In the genomic region with DNA sequence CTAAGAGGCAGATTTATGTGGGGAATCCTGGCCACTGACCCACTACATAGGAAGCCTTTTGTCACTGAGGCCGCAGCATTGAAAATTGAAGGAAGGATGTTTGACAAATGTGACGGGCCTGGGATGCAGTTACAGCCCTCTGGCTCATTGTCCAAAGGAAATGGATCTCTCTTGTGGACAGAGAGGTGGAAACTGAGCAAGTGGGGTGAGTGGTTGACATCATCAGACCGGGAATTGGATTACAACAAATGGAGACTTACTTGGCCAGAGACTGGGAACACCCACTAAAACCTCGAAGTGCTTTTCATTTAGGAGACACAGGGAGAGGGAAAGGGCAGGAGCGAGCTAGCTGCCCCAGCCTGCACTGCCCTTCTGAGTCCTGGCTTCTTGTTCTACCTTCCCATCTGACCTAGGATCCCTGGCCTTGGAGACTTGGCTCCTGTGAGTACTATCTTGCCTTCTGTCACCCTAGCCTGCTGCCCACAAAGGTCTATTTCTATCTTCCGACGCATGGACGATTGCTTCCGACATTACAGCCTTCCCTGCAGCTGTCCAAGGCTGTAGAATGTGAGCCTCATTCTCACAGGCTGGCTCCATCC, we compare ENCODE assay signal across 8 mouse cellular contexts. TPM values are rescaled to one million over a fixed set of nuclear protein-coding genes. Genes with fewer than 3 reads are reported as not detected.
A peak's percentile ranks its signal among the peaks of the same experiment; 100 is the strongest.
DNase-seq lines count a peak whose midpoint lies in the region; ATAC-seq and TF ChIP-seq lines count a peak whose summit lies in the region.

No protein-coding gene starts in this region.

- no peaks in the 10 kb centered on the region for H3K27me3 ChIP-seq in liver, adult 2 months (ENCODE audit: control insufficient read depth, insufficient read depth, low read length)
- H3K27me3 ChIP-seq in kidney, embryonic 16.5 days (ENCODE audit: insufficient read depth, low read length): no peaks in the 10 kb centered on the region
- no peaks in the 10 kb centered on the region for H3K27me3 ChIP-seq in neural tube, embryonic 12.5 days (replicated peaks)

- peak; percentile 26 for DNase-seq in liver, adult 2 months (ENCODE audit: extremely low read depth, low read depth, low spot score)
- DNase-seq in liver: no peak
- no peak for DNase-seq in urinary bladder, postnatal 4 days (ENCODE audit: low spot score in 2 of 2)
- DNase-seq in adrenal gland, adult 18-20 months (ENCODE audit: low spot score in 2 of 2): no peak
- no peak for DNase-seq in testis, postnatal 14 days (ENCODE audit: low spot score)

- H3K4me1 ChIP-seq in liver, adult 2 months (ENCODE audit: control insufficient read depth, insufficient read depth, low read length): no peaks in the 10 kb centered on the region; the same call in 1 of the 2 replicates
- H3K4me1 ChIP-seq in embryonic fibroblast, embryonic 13.5 days (ENCODE audit: control insufficient read depth, insufficient read depth, low read length): peaks cover 15% of the 10 kb centered on the region
- peaks cover 65% of the 10 kb centered on the region for H3K4me1 ChIP-seq in kidney, embryonic 16.5 days (ENCODE audit: insufficient read depth, low read length)
- H3K4me1 ChIP-seq in neural tube, embryonic 12.5 days: peaks cover 28% of the 10 kb centered on the region

- H3K79me2 ChIP-seq in liver, adult 2 months (ENCODE audit: control insufficient read depth, insufficient read depth, low read length): peaks cover 25% of the 10 kb centered on the region

- H3K9me3 ChIP-seq in kidney, embryonic 16.5 days (ENCODE audit: low read length): no peaks in the 10 kb centered on the region
- no peaks in the 10 kb centered on the region for H3K9me3 ChIP-seq in neural tube, embryonic 12.5 days

- ATAC-seq in kidney, embryonic 16.5 days (ENCODE audit: low FRiP score, low TSS enrichment): peak; percentile 47
- no peak for ATAC-seq in neural tube, embryonic 12.5 days (ENCODE audit: low FRiP score, low read depth)

- peak overlapping the region; percentile 38; the same call in 1 of the 2 replicates for H3K4me3 ChIP-seq in liver, adult 2 months (ENCODE audit: insufficient read depth, low read depth, low read length)
- no peak overlapping the region for H3K4me3 ChIP-seq in embryonic fibroblast, embryonic 13.5 days (ENCODE audit: insufficient read depth, low read length)
- peak overlapping the region; percentile 23 for H3K4me3 ChIP-seq in kidney, embryonic 16.5 days (ENCODE audit: low read length)
- H3K4me3 ChIP-seq in neural tube, embryonic 12.5 days: no peak overlapping the region

- no peaks in the 10 kb centered on the region for H3K36me3 ChIP-seq in liver, adult 2 months (ENCODE audit: control insufficient read depth, insufficient read depth, low read length)
- no peaks in the 10 kb centered on the region for H3K36me3 ChIP-seq in kidney, embryonic 16.5 days (ENCODE audit: insufficient read depth, low read length)
- no peaks in the 10 kb centered on the region for H3K36me3 ChIP-seq in neural tube, embryonic 12.5 days

- peak overlapping the region; percentile 71 for H3K27ac ChIP-seq in liver, adult 2 months (replicated peaks; ENCODE audit: insufficient read depth, low read depth, low read length)
- H3K27ac ChIP-seq in embryonic fibroblast, embryonic 13.5 days (ENCODE audit: insufficient read depth, low read length): peak overlapping the region; percentile 60
- peak overlapping the region; percentile 89 for H3K27ac ChIP-seq in kidney, embryonic 16.5 days (ENCODE audit: low read length)
- H3K27ac ChIP-seq in neural tube, embryonic 12.5 days: peak overlapping the region; percentile 42; the same call in 1 of the 2 replicates

- peak overlapping the region; percentile 28 for H3K4me2 ChIP-seq in kidney, embryonic 16.5 days (replicated peaks; ENCODE audit: low read depth, low read length)
- H3K4me2 ChIP-seq in neural tube, embryonic 12.5 days (replicated peaks): peak overlapping the region; percentile 14; the same call in 1 of the 2 replicates

- 0 out of 2 replicates have a peak, but pooled peaks have one; percentile 9 for TF ChIP-seq POLR2A in liver, adult 2 months (IDR thresholded peaks at IDR 0.05; ENCODE audit: extremely low read depth, insufficient read depth, low read length)
- peak; percentile 60 for TF ChIP-seq POLR2A in embryonic fibroblast, embryonic 13.5 days (IDR thresholded peaks at IDR 0.05; ENCODE audit: low read depth, low read length)

- no peak for TF ChIP-seq CTCF in liver, adult 2 months (IDR thresholded peaks at IDR 0.05; ENCODE audit: low read depth, low read length)
- no peak for TF ChIP-seq CTCF in embryonic fibroblast, embryonic 13.5 days (IDR thresholded peaks at IDR 0.05; ENCODE audit: borderline replicate concordance, insufficient read depth, low read length)

- 75% methylated on average over 9 of the region's 9 CpGs for WGBS in liver, adult 2 months
- WGBS in kidney, embryonic 16.5 days: 19% methylated on average over 9 of the region's 9 CpGs
- 30% methylated on average over 9 of the region's 9 CpGs for WGBS in neural tube, embryonic 12.5 days

- peak overlapping the region; percentile 26; the same call in 1 of the 2 replicates for H3K9ac ChIP-seq in liver, adult 2 months (ENCODE audit: low read depth, low read length)
- peak overlapping the region; percentile 45 for H3K9ac ChIP-seq in kidney, embryonic 16.5 days (replicated peaks; ENCODE audit: low read length)
- H3K9ac ChIP-seq in neural tube, embryonic 12.5 days: no peak overlapping the region

RNA-seq across cellular contexts. Expression of a gene that starts 35.6 kb away (rescaled TPM):
- 13.2 and 17.2 TPM in 2 replicates for total RNA-seq in liver, adult 2 months (2014; rRNA removed)
- polyA plus RNA-seq in liver, adult 2 months (2012; rRNA removed): 35.0 and 35.2 TPM in 2 replicates
- 33.6 and 39.7 TPM in 2 replicates for polyA plus RNA-seq in embryonic fibroblast, embryonic 13.5 days (2011; ENCODE audit: insufficient read length, low read depth, missing spikeins)
- 180 and 187 TPM in 2 replicates for polyA plus RNA-seq in kidney, embryonic 16.5 days (2015; fragmentation: Nextera tagmentation; extraction: Ambion mirVana)
- polyA plus RNA-seq in neural tube, embryonic 12.5 days (2016; fragmentation: Nextera tagmentation; extraction: Ambion mirVana): 123 and 124 TPM in 2 replicates
- 10 to 100 TPM; 37.4 to 38.3 TPM for total RNA-seq in adrenal gland, adult 18-20 months (2021)

RNA-seq across cellular contexts. Expression of a gene that starts 48.9 kb away (rescaled TPM):
- total RNA-seq in liver, adult 2 months (2014; rRNA removed): 123 TPM in 2 replicates
- polyA plus RNA-seq in liver, adult 2 months (2012; rRNA removed): 122 and 124 TPM in 2 replicates
- 262 and 294 TPM in 2 replicates for polyA plus RNA-seq in embryonic fibroblast, embryonic 13.5 days (2011; ENCODE audit: insufficient read length, low read depth, missing spikeins)
- polyA plus RNA-seq in kidney, embryonic 16.5 days (2015; fragmentation: Nextera tagmentation; extraction: Ambion mirVana): 48.9 and 50.1 TPM in 2 replicates
- polyA plus RNA-seq in neural tube, embryonic 12.5 days (2016; fragmentation: Nextera tagmentation; extraction: Ambion mirVana): 34.5 and 41.2 TPM in 2 replicates
- 100 to 1,000 TPM; 521 to 567 TPM for total RNA-seq in adrenal gland, adult 18-20 months (2021)

RNA-seq across cellular contexts. Expression of a gene that starts 56.2 kb away (rescaled TPM):
- total RNA-seq in liver, adult 2 months (2014; rRNA removed): 1.9 TPM in 2 replicates
- 0.73 and 0.80 TPM in 2 replicates for polyA plus RNA-seq in liver, adult 2 months (2012; rRNA removed)
- polyA plus RNA-seq in embryonic fibroblast, embryonic 13.5 days (2011; ENCODE audit: insufficient read length, low read depth, missing spikeins): 26.9 and 32.7 TPM in 2 replicates
- polyA plus RNA-seq in kidney, embryonic 16.5 days (2015; fragmentation: Nextera tagmentation; extraction: Ambion mirVana): 11.7 and 13.3 TPM in 2 replicates
- polyA plus RNA-seq in neural tube, embryonic 12.5 days (2016; fragmentation: Nextera tagmentation; extraction: Ambion mirVana): 3.9 and 4.2 TPM in 2 replicates
- total RNA-seq in adrenal gland, adult 18-20 months (2021): 1 to 10 TPM; 2.9 to 3.5 TPM

Comparison
In these comparisons a context has a peak if more than half of its experiments do, and no peak if none do; other contexts are left out.
1. H3K4me3 ChIP-seq: peak in liver, adult 2 months (single experiment) and kidney, embryonic 16.5 days (single experiment); none in embryonic fibroblast, embryonic 13.5 days (single experiment) and neural tube, embryonic 12.5 days (single experiment).
2. Peak in every context shown above with its lines, with median percentiles within 50 percentile points of each other: H3K27ac ChIP-seq.